Mouse (Mus musculus): ENCODE results near the gene Lgals2. TPM values are rescaled to one million over a fixed set of nuclear protein-coding genes. Genes with fewer than 3 reads are reported as not detected.

Gene Lgals2
- polyA plus RNA-seq, 1 experiment from 2014 or later = 6.9 TPM

GRCm38 (mm10) chr15:78807141-78807540 is 48.2 kb downstream of the Lgals2 start:
- H3K9ac ChIP-seq (ENCODE audit: low read depth, low read length) = no peak overlapping the region
- no peak for DNase-seq (ENCODE audit: low spot score)
- peaks cover 13% of the 10 kb centered on the region for H3K4me1 ChIP-seq (replicated peaks; ENCODE audit: control insufficient read depth, insufficient read depth, low read length)
- H3K36me3 ChIP-seq (ENCODE audit: control insufficient read depth, insufficient read depth, low read length) = no peaks in the 10 kb centered on the region
- H3K4me2 ChIP-seq = no peak overlapping the region
- H3K27ac ChIP-seq (ENCODE audit: low read depth, low read length) = no peak overlapping the region
- H3K27me3 ChIP-seq (replicated peaks; ENCODE audit: control insufficient read depth, insufficient read depth, low read length) = peaks cover 29% of the 10 kb centered on the region
- no peaks in the 10 kb centered on the region for H3K9me3 ChIP-seq (ENCODE audit: control insufficient read depth, low read length)
- WGBS = 63% methylated on average over 3 of the region's 3 CpGs
- ATAC-seq (replicated peaks; ENCODE audit: low FRiP score) = no peak
- H3K4me3 ChIP-seq (ENCODE audit: low read depth, low read length) = no peak overlapping the region

- 36% methylated on average over 2 of the region's 2 CpGs for WGBS
- peaks cover 35% of the 10 kb centered on the region for H3K27me3 ChIP-seq (replicated peaks; ENCODE audit: control insufficient read depth, insufficient read depth, low read length)
- H3K4me1 ChIP-seq (replicated peaks; ENCODE audit: control insufficient read depth, insufficient read depth, low read length) = peaks cover 13% of the 10 kb centered on the region
Measured at GRCm38 (mm10) chr15:78806614-78807013, 48.7 kb downstream of the Lgals2 start.

GRCm38 (mm10) chr15:78805351-78805750 is 50.0 kb downstream of the Lgals2 start:
- ATAC-seq (replicated peaks; ENCODE audit: low FRiP score) (no peak), DNase-seq (ENCODE audit: low spot score) (no peak)
- H3K27ac ChIP-seq (ENCODE audit: low read depth, low read length) = no peak overlapping the region
- peaks cover 13% of the 10 kb centered on the region for H3K4me1 ChIP-seq (replicated peaks; ENCODE audit: control insufficient read depth, insufficient read depth, low read length)
- H3K27me3 ChIP-seq (replicated peaks; ENCODE audit: control insufficient read depth, insufficient read depth, low read length) = peaks cover 39% of the 10 kb centered on the region
- no peaks in the 10 kb centered on the region for H3K36me3 ChIP-seq (ENCODE audit: control insufficient read depth, insufficient read depth, low read length)
- H3K4me3 ChIP-seq (ENCODE audit: low read depth, low read length) = no peak overlapping the region
- 67% methylated on average over 2 of the region's 2 CpGs for WGBS
- no peak overlapping the region for H3K9ac ChIP-seq (ENCODE audit: low read depth, low read length)
- H3K9me3 ChIP-seq (ENCODE audit: control insufficient read depth, low read length) = no peaks in the 10 kb centered on the region
- no peak overlapping the region for H3K4me2 ChIP-seq

More at GRCm38 (mm10) chr15:78806614-78807013, 48.7 kb downstream of the Lgals2 start:
- Histone ChIP-seq H3K36me3 (ENCODE audit: control insufficient read depth, insufficient read depth, low read length) (no peaks in the 10 kb centered on the region), H3K9ac (ENCODE audit: low read depth, low read length) (no peak overlapping the region), H3K4me2 (no peak overlapping the region), H3K4me3 (ENCODE audit: low read depth, low read length) (no peak overlapping the region), H3K27ac (ENCODE audit: low read depth, low read length) (no peak overlapping the region), H3K9me3 (ENCODE audit: control insufficient read depth, low read length) (no peaks in the 10 kb centered on the region)
- ATAC-seq (replicated peaks; ENCODE audit: low FRiP score) (no peak), DNase-seq (ENCODE audit: low spot score) (no peak)

- Histone ChIP-seq H3K9me3 (ENCODE audit: control insufficient read depth, low read length) (no peaks in the 10 kb centered on the region), H3K4me1 (replicated peaks; ENCODE audit: control insufficient read depth, insufficient read depth, low read length) (peaks cover 13% of the 10 kb centered on the region), H3K36me3 (ENCODE audit: control insufficient read depth, insufficient read depth, low read length) (no peaks in the 10 kb centered on the region), H3K4me2 (no peak overlapping the region), H3K27ac (ENCODE audit: low read depth, low read length) (no peak overlapping the region), H3K9ac (ENCODE audit: low read depth, low read length) (no peak overlapping the region), H3K4me3 (ENCODE audit: low read depth, low read length) (no peak overlapping the region), H3K27me3 (replicated peaks; ENCODE audit: control insufficient read depth, insufficient read depth, low read length) (peaks cover 39% of the 10 kb centered on the region)
- 15% methylated on average over 6 of the region's 6 CpGs for WGBS
- ATAC-seq (replicated peaks; ENCODE audit: low FRiP score) (no peak), DNase-seq (ENCODE audit: low spot score) (no peak)
Measured at GRCm38 (mm10) chr15:78804326-78804725, 51.0 kb downstream of the Lgals2 start.

- Histone ChIP-seq H3K4me2 (peak overlapping the region; percentile 86), H3K9me3 (ENCODE audit: control insufficient read depth, low read length) (no peaks in the 10 kb centered on the region), H3K4me1 (replicated peaks; ENCODE audit: control insufficient read depth, insufficient read depth, low read length) (peaks cover 13% of the 10 kb centered on the region), H3K27me3 (replicated peaks; ENCODE audit: control insufficient read depth, insufficient read depth, low read length) (peaks cover 39% of the 10 kb centered on the region), H3K27ac (ENCODE audit: low read depth, low read length) (no peak overlapping the region), H3K4me3 (ENCODE audit: low read depth, low read length) (no peak overlapping the region; the same call in 1 of the 2 replicates), H3K36me3 (ENCODE audit: control insufficient read depth, insufficient read depth, low read length) (no peaks in the 10 kb centered on the region), H3K9ac (ENCODE audit: low read depth, low read length) (no peak overlapping the region)
- 10% methylated on average over 8 of the region's 8 CpGs for WGBS
- no peak for DNase-seq (ENCODE audit: low spot score)
- no peak for ATAC-seq (replicated peaks; ENCODE audit: low FRiP score)
Measured at GRCm38 (mm10) chr15:78803499-78803900, 51.8 kb downstream of the Lgals2 start.

- Histone ChIP-seq H3K9ac (ENCODE audit: low read depth, low read length) (peak within 1 kb of the TSS; percentile 42), H3K27ac (ENCODE audit: low read depth, low read length) (no peak within 1 kb of the TSS), H3K27me3 (replicated peaks; ENCODE audit: control insufficient read depth, insufficient read depth, low read length) (peaks cover 39% of the 10 kb centered on the region), H3K36me3 (ENCODE audit: control insufficient read depth, insufficient read depth, low read length) (no peaks in the 10 kb centered on the region), H3K4me3 (ENCODE audit: low read depth, low read length) (peak within 1 kb of the TSS; percentile 61), H3K9me3 (ENCODE audit: control insufficient read depth, low read length) (no peaks in the 10 kb centered on the region), H3K4me2 (peak within 1 kb of the TSS; percentile 86), H3K4me1 (replicated peaks; ENCODE audit: control insufficient read depth, insufficient read depth, low read length) (peaks cover 13% of the 10 kb centered on the region)
- WGBS = 2% methylated on average over 70 of the region's 70 CpGs
- ATAC-seq (replicated peaks; ENCODE audit: low FRiP score) (peak; percentile 60), DNase-seq (ENCODE audit: low spot score) (peak; percentile 55)
Measured at GRCm38 (mm10) chr15:78802776-78803391, 52.4 kb downstream of the Lgals2 start, which contains the start of gene Card10. TSS of gene Card10 (minus strand) at chr15:78803042.

- H3K9me3 ChIP-seq (ENCODE audit: control insufficient read depth, low read length) = no peaks in the 10 kb centered on the region
- H3K4me1 ChIP-seq (replicated peaks; ENCODE audit: control insufficient read depth, insufficient read depth, low read length) = peaks cover 13% of the 10 kb centered on the region
- H3K4me2 ChIP-seq = peak overlapping the region; percentile 86
- H3K36me3 ChIP-seq (ENCODE audit: control insufficient read depth, insufficient read depth, low read length) = no peaks in the 10 kb centered on the region
- H3K4me3 ChIP-seq (ENCODE audit: low read depth, low read length) = peak overlapping the region; percentile 61
- H3K27me3 ChIP-seq (replicated peaks; ENCODE audit: control insufficient read depth, insufficient read depth, low read length) = peaks cover 39% of the 10 kb centered on the region
- DNase-seq (ENCODE audit: low spot score) = no peak
- ATAC-seq (replicated peaks; ENCODE audit: low FRiP score) = no peak
- WGBS = 7% methylated on average over 63 of the region's 67 CpGs
- H3K27ac ChIP-seq (ENCODE audit: low read depth, low read length) = no peak overlapping the region
- peak overlapping the region; percentile 42 for H3K9ac ChIP-seq (ENCODE audit: low read depth, low read length)
Measured at GRCm38 (mm10) chr15:78801971-78802741, 53.2 kb downstream of the Lgals2 start.

GRCm38 (mm10) chr15:78801571-78801970 is 53.8 kb downstream of the Lgals2 start:
- no peak for ATAC-seq (replicated peaks; ENCODE audit: low FRiP score)
- peaks cover 13% of the 10 kb centered on the region for H3K4me1 ChIP-seq (replicated peaks; ENCODE audit: control insufficient read depth, insufficient read depth, low read length)
- no peak overlapping the region for H3K27ac ChIP-seq (ENCODE audit: low read depth, low read length)
- H3K9me3 ChIP-seq (ENCODE audit: control insufficient read depth, low read length) = no peaks in the 10 kb centered on the region
- no peak for DNase-seq (ENCODE audit: low spot score)
- peaks cover 39% of the 10 kb centered on the region for H3K27me3 ChIP-seq (replicated peaks; ENCODE audit: control insufficient read depth, insufficient read depth, low read length)
- H3K4me2 ChIP-seq = peak overlapping the region; percentile 86
- no peaks in the 10 kb centered on the region for H3K36me3 ChIP-seq (ENCODE audit: control insufficient read depth, insufficient read depth, low read length)
- WGBS = 82% methylated on average over 9 of the region's 9 CpGs
- no peak overlapping the region for H3K9ac ChIP-seq (ENCODE audit: low read depth, low read length)
- H3K4me3 ChIP-seq (ENCODE audit: low read depth, low read length) = peak overlapping the region; percentile 61
